ENCODE assay signal across 17 mouse cellular contexts in the genomic region with DNA sequence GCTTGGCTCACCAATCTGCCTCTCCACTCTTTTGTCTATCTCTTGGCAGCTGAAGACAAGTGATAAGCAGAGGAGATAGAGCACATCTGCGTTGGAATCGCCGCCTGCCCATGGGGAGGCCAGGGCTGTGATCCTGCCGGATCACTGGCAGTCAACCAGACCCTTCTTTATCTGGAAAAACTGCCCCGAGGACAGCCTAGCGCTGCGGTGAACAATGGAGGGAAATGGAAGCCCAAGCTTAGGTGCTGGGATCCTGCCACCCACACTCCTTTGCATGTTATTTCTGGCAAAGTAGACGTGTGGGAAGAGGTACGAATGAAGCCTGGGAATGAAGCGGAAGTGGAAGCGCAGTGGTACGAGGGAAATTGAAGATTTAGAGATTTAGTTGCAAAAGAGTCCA.
DNase-seq lines count a peak whose midpoint lies in the region; ATAC-seq and TF ChIP-seq lines count a peak whose summit lies in the region.
"Had no signal": no experiment of that assay in that cellular context is flagged by ENCODE, and none has a peak within 500 bp of the region (broad histone marks: within the 10 kb centered on the region; RNA-seq: fewer than 3 reads in every experiment).

No protein-coding gene starts in this region.

- H3K9ac ChIP-seq in kidney, embryonic 16.5 days (replicated peaks; ENCODE audit: low read length): no peak overlapping the region
- no peak overlapping the region for H3K9ac ChIP-seq in heart, embryonic 16.5 days (ENCODE audit: low read length)
- no peak overlapping the region for H3K9ac ChIP-seq in midbrain, postnatal 0 days (replicated peaks; ENCODE audit: low read length, poor library complexity, severe bottlenecking)
- H3K9ac ChIP-seq in liver, embryonic 12.5 days: no peak overlapping the region
- H3K9ac ChIP-seq: forebrain, postnatal 0 days; limb, embryonic 15.5 days; lung, embryonic 15.5 days; neural tube, embryonic 12.5 days had no signal

- no peaks in the 10 kb centered on the region for H3K36me3 ChIP-seq in kidney, adult 2 months (ENCODE audit: control insufficient read depth, insufficient read depth, low read length)
- no peaks in the 10 kb centered on the region for H3K36me3 ChIP-seq in kidney, embryonic 16.5 days (ENCODE audit: insufficient read depth, low read length)
- H3K36me3 ChIP-seq in heart, embryonic 16.5 days (ENCODE audit: control insufficient read depth, insufficient read depth): no peaks in the 10 kb centered on the region
- H3K36me3 ChIP-seq in midbrain, postnatal 0 days (ENCODE audit: insufficient read depth, low read length): no peaks in the 10 kb centered on the region
- no peaks in the 10 kb centered on the region for H3K36me3 ChIP-seq in liver, embryonic 12.5 days
- H3K36me3 ChIP-seq: G1E; limb, embryonic 15.5 days; lung, embryonic 15.5 days; neural tube, embryonic 12.5 days had no signal

- no peak overlapping the region for H3K4me3 ChIP-seq in kidney, adult 2 months (ENCODE audit: insufficient read depth, low read depth, low read length)
- H3K4me3 ChIP-seq in kidney, embryonic 16.5 days (ENCODE audit: low read length): no peak overlapping the region
- H3K4me3 ChIP-seq in heart, embryonic 16.5 days (ENCODE audit: low read length): no peak overlapping the region
- no peak overlapping the region for H3K4me3 ChIP-seq in midbrain, postnatal 0 days (ENCODE audit: low read depth, low read length)
- H3K4me3 ChIP-seq in liver, embryonic 12.5 days: no peak overlapping the region
- H3K4me3 ChIP-seq: limb, embryonic 15.5 days; lung, embryonic 15.5 days; neural tube, embryonic 12.5 days had no signal

- no peak for ATAC-seq in kidney, embryonic 16.5 days (ENCODE audit: low FRiP score, low TSS enrichment)
- ATAC-seq in heart, embryonic 16.5 days (replicated peaks; ENCODE audit: extremely low read depth, insufficient read depth, low FRiP score): peak; percentile 60; the same call in 1 of the 2 replicates
- ATAC-seq in activated CD4-positive, CD25-positive, alpha-beta regulatory T cell, adult 4 months: no peak
- ATAC-seq in midbrain, postnatal 0 days (ENCODE audit: low FRiP score): no peak
- ATAC-seq in liver, embryonic 12.5 days: no peak
- ATAC-seq: forebrain, postnatal 0 days; inflammation-experienced regulatory T-cells, adult 6 months; midbrain, embryonic 16.5 days had no signal

- no peak for TF ChIP-seq CTCF in kidney, adult 2 months (conservative IDR thresholded peaks at IDR 0.05; ENCODE audit: insufficient read depth, insufficient read length, low read depth, low read length)
- TF ChIP-seq CTCF in midbrain, postnatal 0 days (IDR thresholded peaks at IDR 0.05): no peak

- DNase-seq in kidney, adult 2 months: peak; percentile 27
- peak; percentile 71 for DNase-seq in brain, adult 2 months (ENCODE audit: low read depth, low spot score)
- peak; percentile 49 to 75 for DNase-seq in heart, adult 18-20 months
- DNase-seq in midbrain, postnatal 0 days (ENCODE audit: low spot score): no peak
- DNase-seq: cerebellum, adult 8-10 months; forebrain, postnatal 0 days; kidney, postnatal 36 days had no signal

- peaks cover 2% of the 10 kb centered on the region; the same call in 1 of the 2 replicates for H3K4me1 ChIP-seq in kidney, adult 2 months (ENCODE audit: control insufficient read depth, insufficient read depth, low read length)
- H3K4me1 ChIP-seq in kidney, embryonic 16.5 days (ENCODE audit: insufficient read depth, low read length): peaks cover 8% of the 10 kb centered on the region; the same call in 1 of the 2 replicates
- peaks cover 8% of the 10 kb centered on the region; the same call in 1 of the 2 replicates for H3K4me1 ChIP-seq in heart, embryonic 16.5 days (ENCODE audit: control insufficient read depth, insufficient read depth, low read length)
- no peaks in the 10 kb centered on the region for H3K4me1 ChIP-seq in midbrain, postnatal 0 days (ENCODE audit: insufficient read depth, low read length)
- H3K4me1 ChIP-seq in liver, embryonic 12.5 days: no peaks in the 10 kb centered on the region
- H3K4me1 ChIP-seq: limb, embryonic 15.5 days; neural tube, embryonic 12.5 days had no signal

- no peak overlapping the region for H3K4me2 ChIP-seq in kidney, embryonic 16.5 days (replicated peaks; ENCODE audit: low read depth, low read length)
- H3K4me2 ChIP-seq in heart, embryonic 16.5 days (ENCODE audit: low read depth, low read length): peak overlapping the region; percentile 19; the same call in 1 of the 2 replicates
- H3K4me2 ChIP-seq in midbrain, postnatal 0 days (ENCODE audit: low read depth, low read length, poor library complexity, severe bottlenecking): no peak overlapping the region
- H3K4me2 ChIP-seq in liver, embryonic 12.5 days: no peak overlapping the region
- H3K4me2 ChIP-seq: limb, embryonic 15.5 days; lung, embryonic 15.5 days; neural tube, embryonic 12.5 days had no signal

- no peak overlapping the region for H3K27ac ChIP-seq in kidney, adult 2 months (ENCODE audit: insufficient read depth, low read depth, low read length)
- no peak overlapping the region for H3K27ac ChIP-seq in kidney, embryonic 16.5 days (ENCODE audit: low read length)
- peak overlapping the region; percentile 3; the same call in 1 of the 2 replicates for H3K27ac ChIP-seq in heart, embryonic 16.5 days (ENCODE audit: low read length)
- no peak overlapping the region for H3K27ac ChIP-seq in midbrain, postnatal 0 days (ENCODE audit: low read depth, low read length)
- no peak overlapping the region for H3K27ac ChIP-seq in liver, embryonic 12.5 days
- H3K27ac ChIP-seq: limb, embryonic 15.5 days; lung, embryonic 15.5 days; neural tube, embryonic 12.5 days had no signal

- WGBS in kidney, adult 2 months: 71% methylated on average over 12 of the region's 12 CpGs
- 66% methylated on average over 12 of the region's 12 CpGs for WGBS in kidney, embryonic 16.5 days
- 22% methylated on average over 12 of the region's 12 CpGs for whole genome bisulfite sequencing in heart, embryonic 16.5 days
- WGBS in midbrain, postnatal 0 days: 66% methylated on average over 12 of the region's 12 CpGs
- 28% methylated on average over 12 of the region's 12 CpGs for WGBS in liver, embryonic 12.5 days (ENCODE audit: insufficient replicate concordance)

- no peak for TF ChIP-seq POLR2A in kidney, adult 2 months (IDR thresholded peaks at IDR 0.05; ENCODE audit: low read depth, low read length)

- H3K9me3 ChIP-seq in kidney, embryonic 16.5 days (ENCODE audit: low read length): no peaks in the 10 kb centered on the region
- no peaks in the 10 kb centered on the region for H3K9me3 ChIP-seq in heart, embryonic 16.5 days (replicated peaks; ENCODE audit: control insufficient read depth, low read length)
- no peaks in the 10 kb centered on the region for H3K9me3 ChIP-seq in midbrain, postnatal 0 days (ENCODE audit: low read length)
- no peaks in the 10 kb centered on the region for H3K9me3 ChIP-seq in liver, embryonic 12.5 days (replicated peaks)
- H3K9me3 ChIP-seq: G1E; limb, embryonic 15.5 days; lung, embryonic 15.5 days; neural tube, embryonic 12.5 days had no signal

- no peaks in the 10 kb centered on the region for H3K27me3 ChIP-seq in kidney, adult 2 months (replicated peaks; ENCODE audit: control insufficient read depth, insufficient read depth, low read length)
- H3K27me3 ChIP-seq in kidney, embryonic 16.5 days (ENCODE audit: insufficient read depth, low read length): no peaks in the 10 kb centered on the region
- H3K27me3 ChIP-seq in heart, embryonic 16.5 days (ENCODE audit: control insufficient read depth, insufficient read depth, low read length): no peaks in the 10 kb centered on the region; the same call in 1 of the 2 replicates
- H3K27me3 ChIP-seq in midbrain, postnatal 0 days (ENCODE audit: insufficient read depth, low read length): no peaks in the 10 kb centered on the region
- H3K27me3 ChIP-seq in liver, embryonic 12.5 days (replicated peaks): peaks cover 9% of the 10 kb centered on the region
- H3K27me3 ChIP-seq: limb, embryonic 15.5 days; lung, embryonic 15.5 days; neural tube, embryonic 12.5 days had no signal
